Mouse (Mus musculus) retina, postnatal 1 day (tissue): ENCODE data around the gene Tha1.

Source experiments
- DNase-seq: peaks from one replicate; pipeline ENCODE4 v3.0.0-alpha.2; 2012

Gene Tha1

GRCm38 (mm10) chr11:117880336-117880976 is 7.2 kb upstream of the Tha1 start:
- no peak for DNase-seq

- no peak for DNase-seq
Observed at GRCm38 (mm10) chr11:117879676-117880075, 6.4 kb upstream of the Tha1 start.

GRCm38 (mm10) chr11:117878892-117879291 is 5.6 kb upstream of the Tha1 start:
- peak; percentile 48 for DNase-seq

GRCm38 (mm10) chr11:117877917-117878745 is 4.8 kb upstream of the Tha1 start:
- DNase-seq = peak; percentile 78

- no peak for DNase-seq
Observed at GRCm38 (mm10) chr11:117875681-117876080, 2.4 kb upstream of the Tha1 start.

- DNase-seq = no peak
Observed at GRCm38 (mm10) chr11:117874419-117874818, 1.1 kb upstream of the Tha1 start.

GRCm38 (mm10) chr11:117871911-117872584 is 1.2 kb downstream of the Tha1 start:
- DNase-seq = no peak

GRCm38 (mm10) chr11:117871376-117871775 is 1.9 kb downstream of the Tha1 start:
- DNase-seq = no peak

- DNase-seq = peak; percentile 89
Observed at GRCm38 (mm10) chr11:117870688-117871365, 2.5 kb downstream of the Tha1 start.

- DNase-seq = peak; percentile 93
Observed at GRCm38 (mm10) chr11:117865988-117866387, 7.3 kb downstream of the Tha1 start.

GRCm38 (mm10) chr11:117864805-117865204 is 8.5 kb downstream of the Tha1 start:
- no peak for DNase-seq

- no peak for DNase-seq
Observed at GRCm38 (mm10) chr11:117863174-117863856, 10.0 kb downstream of the Tha1 start.

- DNase-seq = no peak
Observed at GRCm38 (mm10) chr11:117860601-117861000, 12.7 kb downstream of the Tha1 start, which contains the start of gene Tmem235. Gene Tmem235, plus strand, starts transcription at chr11:117860752.

- DNase-seq = peak; percentile 55
Observed at GRCm38 (mm10) chr11:117858392-117858791, 14.9 kb downstream of the Tha1 start.

- no peak for DNase-seq
Observed at GRCm38 (mm10) chr11:117857462-117857861, 15.8 kb downstream of the Tha1 start.

GRCm38 (mm10) chr11:117855975-117856374 is 17.3 kb downstream of the Tha1 start:
- no peak for DNase-seq

- DNase-seq = no peak
Observed at GRCm38 (mm10) chr11:117855360-117855759, 17.9 kb downstream of the Tha1 start.

GRCm38 (mm10) chr11:117854241-117854640 is 19.0 kb downstream of the Tha1 start:
- no peak for DNase-seq

GRCm38 (mm10) chr11:117852875-117853274 is 20.4 kb downstream of the Tha1 start:
- DNase-seq = no peak

- peak; percentile 98 for DNase-seq
Observed at GRCm38 (mm10) chr11:117848985-117849671, 24.2 kb downstream of the Tha1 start, which contains the start of gene Birc5. Gene Birc5, plus strand, starts transcription at chr11:117849251.

- no peak for DNase-seq
Observed at GRCm38 (mm10) chr11:117848271-117848984, 24.9 kb downstream of the Tha1 start.
